Mouse (Mus musculus) lung, embryonic 15.5 days (tissue): ENCODE measurements around the gene Rnf213. TPM values are rescaled to one million over a fixed set of nuclear protein-coding genes. Genes with fewer than 3 reads are reported as not detected.
A peak's percentile ranks its signal among the peaks of the same experiment; 100 is the strongest.

ENCODE experiments used
- ATAC-seq: fragments of 200-750 bp; cut with Nextera tagmentation; 2 replicates; pipeline ENCODE4 v1.8.0; 2017; ENCODE audit warnings: moderate number of reproducible peaks, borderline replicate concordance; ENCODE audit not compliant: low FRiP score, low TSS enrichment; ENCODE audit errors: extremely low read depth
- H3K27ac ChIP-seq: fragments of 300-500 bp; sonication (generic); 2 replicates; pipeline ENCODE4 v1.5.1; 2015; ENCODE audit warnings: moderate library complexity, mild to moderate bottlenecking, inconsistent platforms
- H3K27me3 ChIP-seq: fragments of 300-500 bp; sonication (generic); 2 replicates; pipeline ENCODE4 v1.6.1; 2015; ENCODE audit warnings: inconsistent platforms
- H3K36me3 ChIP-seq: fragments of 300-500 bp; sonication (generic); 2 replicates; pipeline ENCODE4 v1.6.1; 2015; ENCODE audit warnings: inconsistent platforms
- H3K4me1 ChIP-seq: fragments of 300-500 bp; sonication (generic); 2 replicates; pipeline ENCODE4 v1.6.1; 2015; ENCODE audit warnings: inconsistent platforms
- H3K4me2 ChIP-seq: fragments of 300-500 bp; sonication (generic); 2 replicates; pipeline ENCODE4 v1.6.1; 2015; ENCODE audit warnings: inconsistent platforms, mild to moderate bottlenecking, moderate library complexity
- H3K4me3 ChIP-seq: fragments of 300-500 bp; sonication (generic); 2 replicates; pipeline ENCODE4 v1.5.1; 2015; ENCODE audit warnings: mild to moderate bottlenecking, inconsistent platforms
- H3K9ac ChIP-seq: fragments of 300-500 bp; sonication (generic); 2 replicates; pipeline ENCODE4 v1.6.1; 2015; ENCODE audit warnings: inconsistent platforms
- H3K9me3 ChIP-seq: fragments of 300-500 bp; sonication (generic); 2 replicates; pipeline ENCODE4 v1.6.1; 2016; ENCODE audit warnings: inconsistent platforms
- WGBS: fragments of 180-500 bp; shearing (Covaris S2); methylation state at CpG from one replicate; pipeline ENCODE4 v1.1.7; 2015; 5-methylcytosine and 5-hydroxymethylcytosine counted together
- polyA plus RNA-seq: library from polyadenylated mRNA; unstranded; fragments of >200 nt; fragmentation: Nextera tagmentation; extraction: Ambion mirVana; gene quantifications from 2 replicates; pipeline ENCODE4 v1.2.1, GENCODE M21; 2015

Gene Rnf213
- polyA plus RNA-seq, 1 experiment from 2014 or later: 7.6 TPM

- no peaks in the 10 kb centered on the region for H3K27me3 ChIP-seq
- H3K4me1 ChIP-seq: peaks cover 7% of the 10 kb centered on the region
- no peak overlapping the region for H3K4me2 ChIP-seq
- no peak for ATAC-seq
- H3K4me3 ChIP-seq: no peak overlapping the region
- H3K36me3 ChIP-seq: peaks cover 18% of the 10 kb centered on the region; the same call in 1 of the 2 replicates
- peak overlapping the region; percentile 71 for H3K27ac ChIP-seq
- H3K9me3 ChIP-seq: no peaks in the 10 kb centered on the region
- WGBS: 33% methylated on average over 16 of the region's 16 CpGs
- no peak overlapping the region for H3K9ac ChIP-seq
Measured at GRCm38 (mm10) chr11:119419327-119420118, 26.6 kb downstream of the Rnf213 start.

- Histone ChIP-seq H3K4me1 (peaks cover 7% of the 10 kb centered on the region), H3K4me3 (no peak overlapping the region), H3K27ac (peak overlapping the region; percentile 71), H3K9ac (no peak overlapping the region), H3K36me3 (peaks cover 18% of the 10 kb centered on the region; the same call in 1 of the 2 replicates), H3K9me3 (no peaks in the 10 kb centered on the region), H3K27me3 (no peaks in the 10 kb centered on the region), H3K4me2 (no peak overlapping the region)
- no peak for ATAC-seq
- 51% methylated on average over 5 of the region's 5 CpGs for WGBS
Measured at GRCm38 (mm10) chr11:119420426-119420825, 27.5 kb downstream of the Rnf213 start.

- WGBS: 52% methylated on average over 6 of the region's 6 CpGs
- Histone ChIP-seq H3K4me1 (peaks cover 15% of the 10 kb centered on the region), H3K4me3 (no peak overlapping the region), H3K4me2 (no peak overlapping the region), H3K36me3 (peaks cover 31% of the 10 kb centered on the region), H3K9ac (no peak overlapping the region), H3K27me3 (no peaks in the 10 kb centered on the region), H3K27ac (no peak overlapping the region), H3K9me3 (no peaks in the 10 kb centered on the region)
- ATAC-seq: no peak
Measured at GRCm38 (mm10) chr11:119427431-119427830, 34.5 kb downstream of the Rnf213 start.

- WGBS: 71% methylated on average over 5 of the region's 5 CpGs
- H3K4me3 ChIP-seq: no peak overlapping the region
- no peaks in the 10 kb centered on the region for H3K9me3 ChIP-seq
- peak overlapping the region; percentile 52 for H3K4me2 ChIP-seq
- H3K27me3 ChIP-seq: no peaks in the 10 kb centered on the region
- peaks cover 30% of the 10 kb centered on the region for H3K36me3 ChIP-seq
- ATAC-seq: no peak
- H3K4me1 ChIP-seq: peaks cover 15% of the 10 kb centered on the region
- H3K27ac ChIP-seq: no peak overlapping the region
- H3K9ac ChIP-seq: no peak overlapping the region
Measured at GRCm38 (mm10) chr11:119427986-119428385, 35.1 kb downstream of the Rnf213 start.

GRCm38 (mm10) chr11:119428649-119429136 lies 35.8 kb downstream of the Rnf213 start:
- peaks cover 15% of the 10 kb centered on the region for H3K4me1 ChIP-seq
- no peaks in the 10 kb centered on the region for H3K27me3 ChIP-seq
- peak overlapping the region; percentile 52 for H3K4me2 ChIP-seq
- H3K4me3 ChIP-seq: peak overlapping the region; percentile 22; the same call in 1 of the 2 replicates
- peaks cover 34% of the 10 kb centered on the region for H3K36me3 ChIP-seq
- H3K9ac ChIP-seq: no peak overlapping the region
- ATAC-seq: peak; percentile 75
- no peaks in the 10 kb centered on the region for H3K9me3 ChIP-seq
- WGBS: 2% methylated on average over 23 of the region's 35 CpGs
- no peak overlapping the region for H3K27ac ChIP-seq

- H3K36me3 ChIP-seq: peaks cover 43% of the 10 kb centered on the region
- H3K9ac ChIP-seq: no peak overlapping the region
- no peak overlapping the region for H3K27ac ChIP-seq
- ATAC-seq: no peak
- peaks cover 15% of the 10 kb centered on the region for H3K4me1 ChIP-seq
- H3K9me3 ChIP-seq: no peaks in the 10 kb centered on the region
- WGBS: 81% methylated on average over 12 of the region's 12 CpGs
- no peak overlapping the region for H3K4me2 ChIP-seq
- no peaks in the 10 kb centered on the region for H3K27me3 ChIP-seq
- no peak overlapping the region for H3K4me3 ChIP-seq
Measured at GRCm38 (mm10) chr11:119431516-119431915, 38.6 kb downstream of the Rnf213 start.

GRCm38 (mm10) chr11:119432706-119433105 lies 39.8 kb downstream of the Rnf213 start:
- Histone ChIP-seq H3K36me3 (peaks cover 49% of the 10 kb centered on the region), H3K27ac (no peak overlapping the region), H3K9ac (no peak overlapping the region), H3K4me3 (no peak overlapping the region), H3K9me3 (no peaks in the 10 kb centered on the region), H3K4me1 (peaks cover 11% of the 10 kb centered on the region), H3K27me3 (no peaks in the 10 kb centered on the region), H3K4me2 (no peak overlapping the region)
- 59% methylated on average over 7 of the region's 7 CpGs for WGBS
- ATAC-seq: no peak

GRCm38 (mm10) chr11:119434316-119434715 lies 41.4 kb downstream of the Rnf213 start:
- Histone ChIP-seq H3K27ac (no peak overlapping the region), H3K4me3 (no peak overlapping the region), H3K9me3 (no peaks in the 10 kb centered on the region), H3K4me2 (no peak overlapping the region), H3K36me3 (peaks cover 53% of the 10 kb centered on the region), H3K4me1 (no peaks in the 10 kb centered on the region), H3K27me3 (no peaks in the 10 kb centered on the region), H3K9ac (no peak overlapping the region)
- ATAC-seq: no peak
- 79% methylated on average over 4 of the region's 4 CpGs for WGBS

- Histone ChIP-seq H3K36me3 (peaks cover 54% of the 10 kb centered on the region), H3K4me3 (no peak overlapping the region), H3K9me3 (no peaks in the 10 kb centered on the region), H3K9ac (no peak overlapping the region), H3K4me1 (no peaks in the 10 kb centered on the region), H3K27me3 (no peaks in the 10 kb centered on the region), H3K27ac (no peak overlapping the region), H3K4me2 (no peak overlapping the region)
- WGBS: 77% methylated on average over 19 of the region's 19 CpGs
- ATAC-seq: no peak
Measured at GRCm38 (mm10) chr11:119435880-119436872, 43.3 kb downstream of the Rnf213 start.

GRCm38 (mm10) chr11:119438776-119439175 lies 45.9 kb downstream of the Rnf213 start:
- H3K9ac ChIP-seq: no peak overlapping the region
- no peaks in the 10 kb centered on the region for H3K4me1 ChIP-seq
- no peak overlapping the region for H3K4me2 ChIP-seq
- H3K27ac ChIP-seq: 0 out of 2 replicates have a peak overlapping the region, but pooled peaks have one; percentile 9
- ATAC-seq: no peak
- no peak overlapping the region for H3K4me3 ChIP-seq
- no peaks in the 10 kb centered on the region for H3K27me3 ChIP-seq
- peaks cover 44% of the 10 kb centered on the region for H3K36me3 ChIP-seq
- 65% methylated on average over 8 of the region's 8 CpGs for WGBS
- no peaks in the 10 kb centered on the region for H3K9me3 ChIP-seq

- H3K4me3 ChIP-seq: no peak overlapping the region
- H3K27me3 ChIP-seq: no peaks in the 10 kb centered on the region
- no peak overlapping the region for H3K27ac ChIP-seq
- H3K4me1 ChIP-seq: no peaks in the 10 kb centered on the region
- peaks cover 27% of the 10 kb centered on the region for H3K36me3 ChIP-seq
- 90% methylated on average over 8 of the region's 8 CpGs for WGBS
- no peak overlapping the region for H3K4me2 ChIP-seq
- no peak for ATAC-seq
- H3K9ac ChIP-seq: no peak overlapping the region
- H3K9me3 ChIP-seq: no peaks in the 10 kb centered on the region
Measured at GRCm38 (mm10) chr11:119442199-119442598, 49.3 kb downstream of the Rnf213 start.
